Mouse (Mus musculus) CD4-positive, CD25-positive, alpha-beta regulatory T cell, adult 2 months (primary cell): ENCODE measurements around the gene Kidins220.

Source experiments
- DNase-seq: peaks from one replicate; pipeline ENCODE4 v3.0.0-alpha.2; 2012; ENCODE audit warnings: low read depth, low spot score

Gene Kidins220

GRCm38 (mm10) chr12:24962362-24962967 is 12.3 kb upstream of the Kidins220 start:
- no peak for DNase-seq

GRCm38 (mm10) chr12:24963393-24964022 is 11.2 kb upstream of the Kidins220 start:
- DNase-seq, result no peak

GRCm38 (mm10) chr12:24965406-24965805 is 9.3 kb upstream of the Kidins220 start:
- DNase-seq, result no peak

- DNase-seq, result no peak
Observed at GRCm38 (mm10) chr12:24966046-24966445, 8.7 kb upstream of the Kidins220 start.

DNA sequence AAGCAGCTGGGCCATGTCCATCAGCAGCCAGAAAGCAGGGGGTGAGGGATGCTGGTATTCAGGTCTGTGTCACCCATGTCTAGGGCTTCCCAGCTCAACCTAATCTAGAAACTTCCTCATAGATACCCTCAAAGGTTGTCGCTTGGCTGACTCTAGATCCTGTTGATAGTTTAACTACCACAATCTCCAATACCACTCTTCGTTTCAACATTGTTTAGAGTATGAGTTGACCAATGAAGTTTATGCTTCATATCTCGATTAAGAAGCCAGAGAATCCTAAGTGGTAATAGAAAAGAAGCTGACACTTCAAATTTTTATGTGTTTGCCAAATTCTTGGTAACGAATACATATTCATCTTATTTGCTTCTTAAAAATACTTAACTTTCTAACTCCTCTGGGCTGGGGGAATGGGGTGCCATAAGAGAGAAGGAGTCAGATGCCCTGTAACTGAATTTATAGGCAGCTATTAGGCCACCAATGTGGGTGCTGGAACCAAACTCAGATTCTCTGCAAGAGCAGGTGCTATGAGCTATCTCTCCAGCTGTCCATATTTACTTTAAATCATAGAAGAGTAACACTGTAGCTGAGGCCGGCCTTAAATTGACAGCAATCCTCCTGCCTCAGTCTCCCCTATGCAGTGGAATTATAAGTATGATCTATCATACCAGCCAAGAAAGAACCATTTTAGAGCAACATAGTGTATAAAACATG is 3.1 kb upstream of the Kidins220 start:
- DNase-seq, result no peak

GRCm38 (mm10) chr12:24972371-24973350 is 2.1 kb upstream of the Kidins220 start:
- DNase-seq, result no peak

DNA sequence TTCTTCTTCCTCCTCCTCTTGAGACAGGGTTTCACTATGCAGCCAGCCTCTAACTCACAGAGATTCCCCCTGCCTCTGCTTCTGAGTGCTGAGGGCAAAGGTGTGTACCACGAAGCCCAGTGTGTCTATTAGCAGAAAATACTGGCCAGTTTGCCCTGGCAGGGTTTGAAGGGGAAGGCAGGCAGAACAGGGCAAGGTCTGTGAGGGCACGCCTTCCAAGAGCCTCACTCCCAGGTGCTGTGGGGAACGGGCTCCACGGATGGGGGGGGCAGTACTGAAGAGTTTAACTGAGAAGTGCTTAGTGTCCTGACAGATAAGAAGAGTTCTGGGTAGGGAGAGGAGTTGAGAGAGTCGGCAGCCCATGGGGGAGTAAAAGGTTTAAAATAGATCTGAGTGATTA is 1.1 kb upstream of the Kidins220 start:
- peak; percentile 21 for DNase-seq

GRCm38 (mm10) chr12:24975115-24975733 is 499 bp downstream of the Kidins220 start:
- peak; percentile 74 for DNase-seq

DNA sequence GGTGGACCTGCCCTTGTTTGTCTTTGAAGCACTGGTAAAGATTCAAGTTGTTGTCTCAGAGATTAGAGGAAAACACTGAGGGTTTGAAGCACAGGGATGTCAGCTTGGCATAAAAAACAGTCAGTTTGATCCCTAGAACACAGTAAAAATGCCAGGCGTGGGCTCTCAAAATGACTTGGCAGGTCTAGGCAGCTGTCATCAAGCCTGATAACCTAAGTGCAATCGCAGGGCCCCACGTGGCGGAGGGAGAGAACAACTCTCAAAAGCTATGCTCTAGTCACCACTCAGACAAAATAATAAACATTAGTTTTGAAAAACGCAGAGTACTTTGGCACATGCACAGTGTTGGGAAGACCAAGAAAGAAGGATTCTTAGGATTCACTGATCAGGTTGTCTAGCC is 10.5 kb downstream of the Kidins220 start:
- no peak for DNase-seq

GRCm38 (mm10) chr12:24995350-24995749 is 20.6 kb downstream of the Kidins220 start:
- no peak for DNase-seq

- DNase-seq, result no peak
Observed at GRCm38 (mm10) chr12:25005350-25005749, 30.6 kb downstream of the Kidins220 start.

DNA sequence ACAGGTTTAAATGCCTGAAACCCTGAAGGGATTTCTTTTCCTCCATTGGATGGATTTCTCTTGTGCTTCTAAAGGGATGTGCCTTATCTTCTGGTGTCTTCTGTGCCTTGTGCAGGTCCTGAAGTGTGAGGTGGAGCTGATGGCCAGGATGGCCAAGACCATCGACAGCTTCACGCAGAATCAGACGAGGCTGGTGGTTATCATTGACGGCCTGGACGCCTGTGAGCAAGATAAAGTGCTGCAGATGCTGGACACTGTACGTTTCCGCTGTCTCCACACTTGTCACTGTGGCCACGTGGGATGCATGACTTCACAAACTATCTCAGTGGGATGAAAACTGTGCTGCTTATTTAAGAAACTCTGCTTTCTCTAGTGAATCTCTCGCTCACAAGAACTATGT is 35.2 kb downstream of the Kidins220 start:
- no peak for DNase-seq

- peak; percentile 31 for DNase-seq
Observed at GRCm38 (mm10) chr12:25010416-25010815, 35.7 kb downstream of the Kidins220 start.

GRCm38 (mm10) chr12:25011733-25012367 is 37.1 kb downstream of the Kidins220 start:
- DNase-seq, result no peak

DNA sequence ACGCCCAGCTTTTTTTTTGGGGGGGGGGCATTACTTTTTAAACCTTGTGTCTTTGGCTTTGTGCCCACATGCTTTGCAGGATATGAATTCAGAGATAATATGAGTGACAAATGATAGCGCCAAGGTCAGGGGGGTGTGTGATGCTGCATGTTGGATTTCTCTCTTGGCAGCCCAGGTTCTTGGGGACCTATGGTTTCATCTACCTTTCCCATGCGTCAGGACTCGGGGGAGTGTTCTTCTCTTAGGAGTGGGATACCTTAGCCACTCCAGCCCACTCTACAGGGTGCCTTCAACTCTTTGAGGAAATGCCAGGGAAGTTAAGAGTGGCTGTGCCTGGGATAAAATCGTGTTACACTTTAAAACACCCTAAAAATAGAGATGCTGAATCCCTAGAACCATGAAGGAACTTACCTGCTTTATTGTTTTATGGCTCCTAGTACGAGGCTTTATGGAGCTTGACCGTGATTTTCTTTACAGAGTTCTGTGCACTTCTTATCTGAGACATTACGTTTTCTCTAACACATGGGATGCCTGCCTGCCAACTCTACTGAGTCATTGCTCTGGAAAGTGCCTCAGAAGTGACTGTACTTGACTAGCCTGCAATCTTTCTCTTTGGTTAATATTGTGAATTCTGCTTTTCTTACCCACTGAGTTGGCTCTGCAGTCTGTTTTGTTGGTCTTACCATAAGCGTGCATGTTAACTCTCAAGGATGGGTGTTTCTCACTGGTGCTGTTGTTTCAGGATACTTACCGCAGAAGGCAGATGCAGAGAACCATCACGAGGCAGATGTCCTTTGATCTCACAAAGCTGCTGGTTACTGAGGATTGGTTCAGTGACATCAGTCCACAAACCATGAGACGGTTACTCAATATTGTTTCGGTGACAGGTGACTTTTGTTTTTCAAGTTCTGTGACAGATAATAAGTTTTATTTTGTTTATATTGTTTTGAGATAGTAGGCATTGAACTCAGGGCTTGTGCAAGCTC is 38.1 kb downstream of the Kidins220 start:
- peak; percentile 42 for DNase-seq

GRCm38 (mm10) chr12:25014307-25014927 is 39.7 kb downstream of the Kidins220 start:
- no peak for DNase-seq

- no peak for DNase-seq
Observed at GRCm38 (mm10) chr12:25014938-25015337, 40.2 kb downstream of the Kidins220 start.

- no peak for DNase-seq
Observed at GRCm38 (mm10) chr12:25016995-25017394, 42.3 kb downstream of the Kidins220 start.

GRCm38 (mm10) chr12:25021057-25021456 is 46.3 kb downstream of the Kidins220 start:
- DNase-seq, result no peak
